10 mouse cellular contexts compared by ENCODE assay signal in genomic region chr1:158554020-158554505, GRCm38 (mm10).
A peak's percentile ranks its signal among the peaks of the same experiment; 100 is the strongest.
DNase-seq lines count a peak whose midpoint lies in the region; ATAC-seq lines count a peak whose summit lies in the region.
"Had no signal": no experiment of that assay in that cellular context is flagged by ENCODE, and none has a peak within 500 bp of the region (broad histone marks: within the 10 kb centered on the region; RNA-seq: fewer than 3 reads in every experiment).

No protein-coding gene starts in this region.

- H3K9ac ChIP-seq in heart, embryonic 14.5 days (ENCODE audit: low read length): peak overlapping the region; percentile 35; the same call in 1 of the 2 replicates
- no peak overlapping the region for H3K9ac ChIP-seq in hindbrain, embryonic 12.5 days
- H3K9ac ChIP-seq in midbrain, embryonic 14.5 days (replicated peaks; ENCODE audit: low read length): no peak overlapping the region; the same call in 1 of the 2 replicates
- H3K9ac ChIP-seq: neural tube, embryonic 13.5 days had no signal

- H3K36me3 ChIP-seq in heart, embryonic 14.5 days (ENCODE audit: control insufficient read depth, insufficient read depth, low read length): no peaks in the 10 kb centered on the region
- peaks cover 4% of the 10 kb centered on the region; the same call in 1 of the 2 replicates for H3K36me3 ChIP-seq in hindbrain, embryonic 12.5 days
- H3K36me3 ChIP-seq in midbrain, embryonic 14.5 days (ENCODE audit: control insufficient read depth, insufficient read depth, low read length): peaks cover 8% of the 10 kb centered on the region; the same call in 1 of the 2 replicates

- H3K27me3 ChIP-seq in heart, embryonic 14.5 days (ENCODE audit: control insufficient read depth, insufficient read depth, low read length): no peaks in the 10 kb centered on the region
- no peaks in the 10 kb centered on the region for H3K27me3 ChIP-seq in hindbrain, embryonic 12.5 days
- H3K27me3 ChIP-seq in midbrain, embryonic 14.5 days (ENCODE audit: control insufficient read depth, insufficient read depth, low read length): no peaks in the 10 kb centered on the region
- H3K27me3 ChIP-seq: neural tube, embryonic 13.5 days had no signal

- no peaks in the 10 kb centered on the region for H3K9me3 ChIP-seq in heart, embryonic 14.5 days (ENCODE audit: control insufficient read depth, low read length)
- no peaks in the 10 kb centered on the region for H3K9me3 ChIP-seq in hindbrain, embryonic 12.5 days (replicated peaks)
- no peaks in the 10 kb centered on the region for H3K9me3 ChIP-seq in midbrain, embryonic 14.5 days (ENCODE audit: control insufficient read depth, low read length)
- H3K9me3 ChIP-seq: neural tube, embryonic 13.5 days had no signal

- H3K4me3 ChIP-seq in heart, embryonic 14.5 days (ENCODE audit: control insufficient read depth in 1 of 2, insufficient read depth in 1 of 2, low read depth in 1 of 2, low read length in 2 of 2): peak overlapping the region; percentile 10 to 23; a peak in 2 of 4 replicates
- no peak overlapping the region for H3K4me3 ChIP-seq in hindbrain, embryonic 12.5 days
- H3K4me3 ChIP-seq in midbrain, embryonic 14.5 days (replicated peaks; ENCODE audit: low read depth, low read length): no peak overlapping the region
- H3K4me3 ChIP-seq: neural tube, embryonic 13.5 days had no signal

- peaks cover 0 to 3% of the 10 kb centered on the region in 2 experiments; a peak in 1 of 4 replicates for H3K4me1 ChIP-seq in heart, embryonic 14.5 days (ENCODE audit: control insufficient read depth in 2 of 2, insufficient read depth in 2 of 2, low read length in 2 of 2)
- peaks cover 25% of the 10 kb centered on the region for H3K4me1 ChIP-seq in hindbrain, embryonic 12.5 days
- H3K4me1 ChIP-seq in midbrain, embryonic 14.5 days (ENCODE audit: control insufficient read depth, insufficient read depth, low read length): peaks cover 27% of the 10 kb centered on the region

- WGBS in heart, embryonic 14.5 days: 5% methylated on average over 6 of the region's 6 CpGs
- 7% methylated on average over 6 of the region's 6 CpGs for WGBS in hindbrain, embryonic 12.5 days
- WGBS in midbrain, embryonic 14.5 days: under 1% methylated on average over 6 of the region's 6 CpGs

- ATAC-seq in heart, embryonic 14.5 days (ENCODE audit: insufficient number of reproducible peaks, insufficient read depth, low FRiP score, low read depth): 0 out of 2 replicates have a peak, but pooled peaks have one; percentile 13
- peak; percentile 59 for ATAC-seq in hindbrain, embryonic 12.5 days (ENCODE audit: low FRiP score)
- ATAC-seq in midbrain, embryonic 14.5 days (ENCODE audit: low FRiP score, low TSS enrichment): peak; percentile 50; the same call in 1 of the 2 replicates
- ATAC-seq in megakaryocyte-erythroid progenitor cell, adult 5-6 weeks (replicated peaks; ENCODE audit: low FRiP score, low TSS enrichment, poor library complexity, severe bottlenecking): no peak

- peak overlapping the region; percentile 51 for H3K4me2 ChIP-seq in heart, embryonic 14.5 days (ENCODE audit: low read length)
- H3K4me2 ChIP-seq in hindbrain, embryonic 12.5 days (replicated peaks): peak overlapping the region; percentile 21; the same call in 1 of the 2 replicates
- H3K4me2 ChIP-seq in midbrain, embryonic 14.5 days (ENCODE audit: low read length): peak overlapping the region; percentile 8; the same call in 1 of the 2 replicates
- H3K4me2 ChIP-seq: neural tube, embryonic 13.5 days had no signal

- peak overlapping the region; percentile 65 to 78 for H3K27ac ChIP-seq in heart, embryonic 14.5 days (replicated peaks in 1 of 2; ENCODE audit: control insufficient read depth in 1 of 2, insufficient read depth in 1 of 2, low read depth in 2 of 2, low read length in 2 of 2)
- H3K27ac ChIP-seq in hindbrain, embryonic 12.5 days: peak overlapping the region; percentile 52
- peak overlapping the region; percentile 74 for H3K27ac ChIP-seq in midbrain, embryonic 14.5 days (replicated peaks; ENCODE audit: low read depth, low read length)
- H3K27ac ChIP-seq: neural tube, embryonic 13.5 days had no signal

- DNase-seq in heart, adult 18-20 months: no peak
- DNase-seq in embryo, embryonic 9.5 days (ENCODE audit: extremely low spot score): peak; percentile 38
- DNase-seq in midbrain, embryonic 14.5 days: peak; percentile 64
- no peak for DNase-seq in thymus, adult 18-20 months
- DNase-seq in T-cell, adult 2 months (ENCODE audit: low spot score): no peak
- DNase-seq: kidney, postnatal 25 days had no signal

Comparison
In these comparisons a context has a peak if more than half of its experiments do, and no peak if none do; other contexts are left out.
1. H3K4me3 ChIP-seq: peak in heart, embryonic 14.5 days (2 of 2); none in hindbrain, embryonic 12.5 days (single experiment) and midbrain, embryonic 14.5 days (single experiment).
2. DNase-seq: peak in embryo, embryonic 9.5 days (single experiment) and midbrain, embryonic 14.5 days (single experiment); none in heart, adult 18-20 months (0 of 2), thymus, adult 18-20 months (0 of 2) and T-cell, adult 2 months (single experiment).
3. Peak in every context shown above with its lines, with median percentiles within 50 percentile points of each other: H3K27ac ChIP-seq and H3K4me2 ChIP-seq.